Mouse (Mus musculus) effector memory CD4-positive, alpha-beta T cell, adult 5 months (primary cell): ENCODE data around the gene Pyroxd1. TPM values are rescaled to one million over a fixed set of nuclear protein-coding genes. Genes with fewer than 3 reads are reported as not detected.

ENCODE experiments used
- polyA plus RNA-seq: library from polyadenylated mRNA; unstranded; fragments of 100-300 nt; shearing (Covaris generic); gene quantifications from one replicate; pipeline ENCODE4 v1.2.1, GENCODE M21; 2017

Gene Pyroxd1
- 17.3 TPM for polyA plus RNA-seq

GRCm38 (mm10) chr6:142345440-142346038, at the start of gene Pyroxd1:
Gene Pyroxd1, plus strand, starts transcription at chr6:142345654.

DNA sequence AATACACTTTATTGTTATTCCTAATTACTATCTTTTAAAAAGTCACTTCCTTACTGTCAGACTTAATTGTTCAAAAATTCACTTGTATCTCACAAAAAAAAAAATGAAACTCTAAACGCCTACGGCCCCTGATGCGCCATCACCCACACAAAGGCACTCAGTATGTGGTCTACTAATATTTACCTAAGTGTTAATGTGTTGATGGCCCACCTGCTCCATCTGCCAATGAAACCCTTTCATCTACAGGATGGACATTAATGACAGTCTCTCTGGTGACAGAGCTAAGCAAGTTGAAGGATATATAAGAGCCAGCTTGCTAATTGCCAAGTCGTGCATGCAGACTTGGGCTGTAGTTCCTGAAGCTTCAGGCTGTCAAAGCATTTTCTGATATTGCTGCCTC, 47.4 kb upstream of the Pyroxd1 start, which contains the start of gene Iapp:
Iapp (plus strand) TSS at position 326 of the 400 bp plus-strand sequence.

GRCm38 (mm10) chr6:142322881-142323280, 22.6 kb upstream of the Pyroxd1 start, which contains the start of gene Slco1a5:
Gene Slco1a5, minus strand, starts transcription at chr6:142322981.

DNA sequence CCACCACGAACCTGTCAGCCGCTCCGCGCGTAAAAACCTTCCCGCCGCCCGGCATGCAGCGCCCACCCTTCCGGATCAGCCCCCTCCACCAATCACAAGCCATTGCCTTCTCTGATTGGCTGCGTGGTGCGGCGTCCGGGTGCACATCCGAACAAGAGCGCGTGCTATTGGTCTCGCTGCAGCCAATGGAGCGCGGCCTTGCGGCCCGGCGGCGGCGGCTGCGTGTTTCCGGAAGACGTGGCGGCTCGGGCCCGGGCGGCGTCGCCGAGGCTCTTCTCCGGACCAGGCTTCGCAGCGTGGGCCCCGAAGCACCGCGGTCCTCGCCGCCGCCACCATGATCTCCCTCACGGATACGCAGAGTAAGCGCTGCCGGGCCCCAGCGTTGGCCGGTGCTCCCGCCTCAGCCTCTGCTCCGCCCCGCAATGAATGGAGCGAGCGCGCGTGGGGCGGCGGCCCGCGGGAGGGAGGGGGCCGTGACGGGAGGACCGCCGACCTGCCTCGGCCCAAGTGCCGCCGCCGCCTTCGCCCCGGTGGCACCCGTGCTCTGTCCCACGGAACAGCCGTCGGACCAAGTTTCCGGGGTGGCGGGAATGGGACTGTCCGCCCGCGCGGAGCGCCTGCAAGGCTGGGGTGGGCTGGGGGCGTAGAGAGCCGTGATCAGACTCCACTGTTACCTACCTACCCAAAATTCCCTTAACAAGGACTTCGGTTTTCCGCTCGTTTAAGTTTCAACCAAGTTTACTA, 41.7 kb downstream of the Pyroxd1 start, which contains the start of the genes Recql and Golt1b:
Recql (minus strand) TSS at position 77 of the 744 bp plus-strand sequence.
Golt1b (plus strand) TSS at position 211 of the 744 bp plus-strand sequence.

Other genes with a start within 250 kb of the Pyroxd1 start
- 1.8 TPM for gene Slco1a6, start 137.1 kb upstream of the Pyroxd1 start, polyA plus RNA-seq
- not detected for gene Iapp, start 47.2 kb upstream of the Pyroxd1 start, polyA plus RNA-seq
- gene Slco1a5, start 22.7 kb upstream of the Pyroxd1 start, polyA plus RNA-seq = not detected
- gene Recql, start 41.4 kb downstream of the Pyroxd1 start, polyA plus RNA-seq = 30.1 TPM
- 40.0 TPM for gene Golt1b, start 41.6 kb downstream of the Pyroxd1 start, polyA plus RNA-seq
- gene Spx, start 67.8 kb downstream of the Pyroxd1 start, polyA plus RNA-seq = 0.26 TPM
- gene Gys2, start 127.5 kb downstream of the Pyroxd1 start, polyA plus RNA-seq = not detected
- 39.6 TPM for gene Ldhb, start 162.3 kb downstream of the Pyroxd1 start, polyA plus RNA-seq
- 1.4 TPM for gene Kcnj8, start 226.0 kb downstream of the Pyroxd1 start, polyA plus RNA-seq